Mouse (Mus musculus) C3H10T1/2 (cell line): Measurements from ENCODE around the gene Ube2c. TPM values are rescaled to one million over a fixed set of nuclear protein-coding genes. Genes with fewer than 3 reads are reported as not detected.

ENCODE experiments used
- polyA plus RNA-seq, 2 experiments: library from polyadenylated mRNA; unstranded; fragments of >200 nt; fragmentation: generic; extraction: Trizol; gene quantifications; one replicate each; pipeline ENCODE4 v1.2.1; 2012; ENCODE audit warnings: missing spikeins in 2 of 2

Gene Ube2c
- polyA plus RNA-seq, result 100 to 1,000 TPM; 116 to 219 TPM

DNA sequence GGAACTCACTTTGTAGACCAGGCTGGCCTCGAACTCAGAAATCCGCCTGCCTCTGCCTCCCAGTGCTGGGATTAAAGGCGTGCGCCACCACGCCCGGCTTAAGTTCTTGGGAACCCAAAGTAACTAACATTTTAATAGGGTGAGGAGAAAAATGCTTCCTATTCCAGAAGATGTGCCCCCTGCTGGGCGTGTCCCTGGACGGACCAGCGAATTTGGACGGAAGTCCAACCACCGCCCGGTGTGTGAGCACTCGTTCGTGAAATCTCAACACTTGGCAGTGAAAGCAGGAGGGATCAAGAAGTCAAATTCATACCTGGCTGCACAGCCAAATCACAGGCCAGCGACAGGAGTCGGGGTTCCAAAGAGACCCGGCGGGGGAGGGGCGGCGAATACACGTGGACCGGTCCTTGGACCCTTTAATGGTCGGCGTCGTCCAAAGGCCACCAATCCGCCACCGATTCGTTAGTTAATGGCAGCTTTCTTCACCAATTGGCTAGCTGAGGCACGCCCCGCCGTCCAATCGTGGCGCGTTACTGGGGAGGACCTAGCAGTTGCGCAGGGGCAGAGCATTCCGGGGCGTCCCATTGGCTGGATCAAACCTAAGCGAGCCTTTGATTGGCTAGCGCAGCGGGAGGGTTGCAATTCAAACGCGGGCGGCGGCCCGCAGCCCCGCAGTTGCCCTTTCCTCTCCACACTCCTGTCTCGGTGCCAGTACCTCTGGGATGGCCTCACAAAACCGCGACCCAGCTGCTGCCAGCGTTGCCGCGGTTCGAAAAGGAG is at the start of gene Ube2c:
Ube2c (plus strand) TSS at position 641 of the 780 bp plus-strand sequence.

DNA sequence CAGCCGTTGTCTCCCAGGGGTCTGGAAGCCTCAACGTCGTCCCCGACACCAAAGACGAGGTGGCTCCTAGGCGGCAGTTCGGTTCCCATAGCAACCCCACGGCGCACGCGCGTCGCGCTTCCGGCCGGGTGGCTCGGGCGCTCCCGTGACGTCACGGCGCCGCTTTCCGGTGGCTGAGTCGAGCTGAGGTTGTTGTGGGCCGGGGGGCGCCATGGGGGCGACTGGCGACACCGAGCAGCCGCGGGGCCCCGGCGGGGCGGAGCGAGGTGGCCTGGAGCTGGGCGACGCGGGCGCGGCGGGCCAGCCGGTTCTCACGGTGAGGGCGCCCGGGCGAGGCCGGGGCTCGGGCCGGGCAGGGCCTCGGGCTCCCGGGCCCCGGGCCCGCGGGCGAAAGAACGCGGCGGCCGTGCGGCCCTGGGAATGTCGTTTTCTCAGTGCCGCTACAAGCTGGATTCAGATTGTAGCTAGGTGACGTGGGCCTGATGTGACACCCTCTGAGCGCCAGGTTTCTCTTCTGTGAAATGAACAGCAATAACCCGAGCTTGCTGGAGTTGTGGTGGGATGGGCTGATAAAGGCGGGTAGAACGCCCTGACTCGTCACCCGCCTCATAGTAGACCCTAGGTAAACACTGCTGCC is 23.7 kb upstream of the Ube2c start, which contains the start of the genes Wfdc3 and Dnttip1:
Wfdc3 (minus strand) TSS at position 89 of the 637 bp plus-strand sequence.
Dnttip1 (plus strand) TSS at position 141 of the 637 bp plus-strand sequence.

GRCm38 (mm10) chr2:164779481-164780086 is 9.9 kb downstream of the Ube2c start, which contains the start of gene Tnnc2:
Gene Tnnc2, minus strand, starts transcription at chr2:164779967.

GRCm38 (mm10) chr2:164785481-164786387 is 16.0 kb downstream of the Ube2c start, which contains the start of gene Snx21:
Gene Snx21, plus strand, starts transcription at chr2:164785823.

GRCm38 (mm10) chr2:164804533-164805331 is 35.0 kb downstream of the Ube2c start, which contains the start of the genes Acot8 and Zswim3:
Gene Acot8, minus strand, starts transcription at chr2:164804882.
Gene Zswim3, plus strand, starts transcription at chr2:164805098.

DNA sequence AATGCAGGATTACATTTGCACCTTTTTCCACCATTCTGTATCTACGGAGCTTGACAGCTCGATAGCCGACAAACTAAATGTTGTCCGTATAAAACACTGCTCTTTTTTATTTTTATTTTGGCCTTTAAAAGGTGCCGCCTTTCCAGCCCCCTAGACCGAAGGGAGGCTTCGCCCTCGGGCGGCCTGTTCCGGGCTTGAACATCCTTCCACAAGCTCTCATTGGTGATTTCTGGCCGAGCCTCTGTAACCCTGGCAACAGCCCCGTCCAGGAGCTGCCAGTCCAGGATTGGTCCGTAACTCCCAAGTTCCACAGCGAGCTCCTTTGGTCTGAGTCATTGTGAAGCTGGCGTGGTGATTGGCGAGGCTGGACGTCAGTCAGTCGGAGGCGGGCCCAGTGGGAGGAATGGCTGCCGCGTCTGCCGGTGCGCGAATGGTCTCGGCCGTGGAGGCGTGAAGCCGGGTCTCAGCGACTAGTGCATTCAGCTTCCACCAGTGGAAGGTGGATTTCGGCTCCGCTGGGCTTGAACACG is 53.0 kb downstream of the Ube2c start, which contains the start of gene Zswim1:
Zswim1 (plus strand) TSS at position 51 of the 530 bp plus-strand sequence.

Other genes with a start within 250 kb of the Ube2c start
- gene Wfdc2, start 207.5 kb upstream of the Ube2c start, polyA plus RNA-seq, result not detected
- gene Spint3, start 196.4 kb upstream of the Ube2c start, polyA plus RNA-seq, result not detected
- gene Wfdc6a, start 184.5 kb upstream of the Ube2c start, polyA plus RNA-seq, result not detected
- not detected for gene Eppin, start 176.3 kb upstream of the Ube2c start, polyA plus RNA-seq
- not detected for gene Wfdc6b, start 156.4 kb upstream of the Ube2c start, polyA plus RNA-seq
- not detected for gene Wfdc8, start 156.3 kb upstream of the Ube2c start, polyA plus RNA-seq
- not detected for gene Wfdc16, start 131.1 kb upstream of the Ube2c start, polyA plus RNA-seq
- gene Wfdc10, start 113.9 kb upstream of the Ube2c start, polyA plus RNA-seq, result not detected
- gene Wfdc9, start 113.3 kb upstream of the Ube2c start, polyA plus RNA-seq, result not detected
- not detected for gene Wfdc11, start 95.8 kb upstream of the Ube2c start, polyA plus RNA-seq
- under 1 TPM in 1 of 2 experiments, not detected in 1; 0.04 TPM for gene Wfdc13, start 84.8 kb upstream of the Ube2c start, polyA plus RNA-seq
- gene Spint4, start 71.4 kb upstream of the Ube2c start, polyA plus RNA-seq, result not detected
- not detected for gene Spint5, start 54.6 kb upstream of the Ube2c start, polyA plus RNA-seq
- 1 to 10 TPM in 1 of 2 experiments, under 1 TPM in 1; 0.27 to 1.1 TPM for gene Wfdc3, start 24.0 kb upstream of the Ube2c start, polyA plus RNA-seq
- 10 to 100 TPM; 55.3 to 58.9 TPM for gene Dnttip1, start 23.9 kb upstream of the Ube2c start, polyA plus RNA-seq
- gene Tnnc2, start 10.1 kb downstream of the Ube2c start, polyA plus RNA-seq, result under 1 TPM in 1 of 2 experiments, not detected in 1; 0.19 TPM
- gene Snx21, start 15.9 kb downstream of the Ube2c start, polyA plus RNA-seq, result 10 to 100 TPM; 29.7 to 50.1 TPM
- gene Acot8, start 35.0 kb downstream of the Ube2c start, polyA plus RNA-seq, result 10 to 100 TPM; 10.7 to 19.9 TPM
- gene Zswim3, start 35.2 kb downstream of the Ube2c start, polyA plus RNA-seq, result 1 to 10 TPM; 2.1 to 4.9 TPM
- gene Zswim1, start 52.8 kb downstream of the Ube2c start, polyA plus RNA-seq, result 10 to 100 TPM in 1 of 2 experiments, 1 to 10 TPM in 1; 9.1 to 10.1 TPM
- under 1 TPM in 1 of 2 experiments, not detected in 1; 0.26 TPM for gene Spata25, start 58.6 kb downstream of the Ube2c start, polyA plus RNA-seq
- 100 to 1,000 TPM in 1 of 2 experiments, 10 to 100 TPM in 1; 94.4 to 205 TPM for gene Ctsa, start 63.0 kb downstream of the Ube2c start, polyA plus RNA-seq
- 1 to 10 TPM; 2.4 to 6.6 TPM for gene Neurl2, start 63.6 kb downstream of the Ube2c start, polyA plus RNA-seq
- 100 to 1,000 TPM in 1 of 2 experiments, 10 to 100 TPM in 1; 16.6 to 130 TPM for gene Pltp, start 87.8 kb downstream of the Ube2c start, polyA plus RNA-seq
- 10 to 100 TPM; 56.7 to 65.1 TPM for gene Pcif1, start 109.4 kb downstream of the Ube2c start, polyA plus RNA-seq
- gene Zfp335, start 141.9 kb downstream of the Ube2c start, polyA plus RNA-seq, result 10 to 100 TPM in 1 of 2 experiments, 1 to 10 TPM in 1; 4.1 to 11.3 TPM
- gene Mmp9, start 170.9 kb downstream of the Ube2c start, polyA plus RNA-seq, result 10 to 100 TPM in 1 of 2 experiments, under 1 TPM in 1; 0.49 to 19.7 TPM
- gene Slc12a5, start 190.9 kb downstream of the Ube2c start, polyA plus RNA-seq, result 1 to 10 TPM in 1 of 2 experiments, under 1 TPM in 1; 0.12 to 1.1 TPM